Mouse (Mus musculus): ENCODE data around the gene Foxp1. TPM values are rescaled to one million over a fixed set of nuclear protein-coding genes. Genes with fewer than 3 reads are reported as not detected.
A peak's percentile ranks its signal among the peaks of the same experiment; 100 is the strongest.

Gene Foxp1
- polyA plus RNA-seq, 1 experiment from 2014 or later: 52.4 TPM

- Histone ChIP-seq H3K4me2 (ENCODE audit: low read depth, low read length) (peak overlapping the region; percentile 99), H3K27ac (ENCODE audit: low read depth, low read length) (peak overlapping the region; percentile 100), H3K4me1 (ENCODE audit: control insufficient read depth, insufficient read depth, low read length) (peaks cover 3% of the 10 kb centered on the region), H3K9me3 (ENCODE audit: control insufficient read depth, low read length) (no peaks in the 10 kb centered on the region), H3K9ac (replicated peaks; ENCODE audit: low read depth, low read length) (peak overlapping the region; percentile 96), H3K4me3 (ENCODE audit: low read depth, low read length) (peak overlapping the region; percentile 72), H3K27me3 (ENCODE audit: control insufficient read depth, insufficient read depth, low read length) (no peaks in the 10 kb centered on the region), H3K36me3 (ENCODE audit: control insufficient read depth, insufficient read depth, low read length) (no peaks in the 10 kb centered on the region)
- ATAC-seq (ENCODE audit: low read depth): peak; percentile 48; the same call in 1 of the 2 replicates
- 0% methylated on average over 22 of the region's 22 CpGs for WGBS
Observed at GRCm38 (mm10) chr6:99523109-99523632, 650 bp upstream of the Foxp1 start.

GRCm38 (mm10) chr6:99521641-99522358 lies 721 bp downstream of the Foxp1 start:
- no peaks in the 10 kb centered on the region for H3K9me3 ChIP-seq (ENCODE audit: control insufficient read depth, low read length)
- H3K27me3 ChIP-seq (ENCODE audit: control insufficient read depth, insufficient read depth, low read length): no peaks in the 10 kb centered on the region
- peak overlapping the region; percentile 99 for H3K4me2 ChIP-seq (ENCODE audit: low read depth, low read length)
- ATAC-seq (ENCODE audit: low read depth): peak; percentile 41
- H3K9ac ChIP-seq (replicated peaks; ENCODE audit: low read depth, low read length): peak overlapping the region; percentile 96
- H3K4me3 ChIP-seq (ENCODE audit: low read depth, low read length): peak overlapping the region; percentile 72
- H3K4me1 ChIP-seq (ENCODE audit: control insufficient read depth, insufficient read depth, low read length): peaks cover 3% of the 10 kb centered on the region
- under 1% methylated on average over 64 of the region's 64 CpGs for WGBS
- no peaks in the 10 kb centered on the region for H3K36me3 ChIP-seq (ENCODE audit: control insufficient read depth, insufficient read depth, low read length)
- peak overlapping the region; percentile 100 for H3K27ac ChIP-seq (ENCODE audit: low read depth, low read length)

GRCm38 (mm10) chr6:99521038-99521640 lies 1.4 kb downstream of the Foxp1 start:
- 1% methylated on average over 42 of the region's 54 CpGs for WGBS
- Histone ChIP-seq H3K36me3 (ENCODE audit: control insufficient read depth, insufficient read depth, low read length) (no peaks in the 10 kb centered on the region), H3K9ac (replicated peaks; ENCODE audit: low read depth, low read length) (peak overlapping the region; percentile 96), H3K4me3 (ENCODE audit: low read depth, low read length) (peak overlapping the region; percentile 72), H3K27me3 (ENCODE audit: control insufficient read depth, insufficient read depth, low read length) (no peaks in the 10 kb centered on the region), H3K9me3 (ENCODE audit: control insufficient read depth, low read length) (no peaks in the 10 kb centered on the region), H3K4me2 (ENCODE audit: low read depth, low read length) (peak overlapping the region; percentile 99), H3K27ac (ENCODE audit: low read depth, low read length) (peak overlapping the region; percentile 100), H3K4me1 (ENCODE audit: control insufficient read depth, insufficient read depth, low read length) (peaks cover 3% of the 10 kb centered on the region)
- ATAC-seq (ENCODE audit: low read depth): peak; percentile 39; the same call in 1 of the 2 replicates

GRCm38 (mm10) chr6:99520676-99521037 lies 1.9 kb downstream of the Foxp1 start:
- peak overlapping the region; percentile 100 for H3K27ac ChIP-seq (ENCODE audit: low read depth, low read length)
- H3K4me2 ChIP-seq (ENCODE audit: low read depth, low read length): peak overlapping the region; percentile 99
- H3K4me3 ChIP-seq (ENCODE audit: low read depth, low read length): peak overlapping the region; percentile 72
- 0% methylated on average over 25 of the region's 27 CpGs for WGBS
- ATAC-seq (ENCODE audit: low read depth): no peak; the same call in 1 of the 2 replicates
- no peaks in the 10 kb centered on the region for H3K27me3 ChIP-seq (ENCODE audit: control insufficient read depth, insufficient read depth, low read length)
- no peaks in the 10 kb centered on the region for H3K9me3 ChIP-seq (ENCODE audit: control insufficient read depth, low read length)
- peaks cover 3% of the 10 kb centered on the region for H3K4me1 ChIP-seq (ENCODE audit: control insufficient read depth, insufficient read depth, low read length)
- H3K9ac ChIP-seq (replicated peaks; ENCODE audit: low read depth, low read length): peak overlapping the region; percentile 96
- no peaks in the 10 kb centered on the region for H3K36me3 ChIP-seq (ENCODE audit: control insufficient read depth, insufficient read depth, low read length)

- H3K36me3 ChIP-seq (ENCODE audit: control insufficient read depth, insufficient read depth, low read length): no peaks in the 10 kb centered on the region
- H3K4me3 ChIP-seq (ENCODE audit: low read depth, low read length): peak overlapping the region; percentile 72
- no peaks in the 10 kb centered on the region for H3K9me3 ChIP-seq (ENCODE audit: control insufficient read depth, low read length)
- peaks cover 3% of the 10 kb centered on the region for H3K4me1 ChIP-seq (ENCODE audit: control insufficient read depth, insufficient read depth, low read length)
- H3K4me2 ChIP-seq (ENCODE audit: low read depth, low read length): peak overlapping the region; percentile 99
- 2% methylated on average over 37 of the region's 38 CpGs for WGBS
- H3K9ac ChIP-seq (replicated peaks; ENCODE audit: low read depth, low read length): peak overlapping the region; percentile 96
- H3K27me3 ChIP-seq (ENCODE audit: control insufficient read depth, insufficient read depth, low read length): no peaks in the 10 kb centered on the region
- ATAC-seq (ENCODE audit: low read depth): no peak
- H3K27ac ChIP-seq (ENCODE audit: low read depth, low read length): peak overlapping the region; percentile 100
Observed at GRCm38 (mm10) chr6:99519806-99520675, 2.5 kb downstream of the Foxp1 start.

- Histone ChIP-seq H3K36me3 (ENCODE audit: control insufficient read depth, insufficient read depth, low read length) (no peaks in the 10 kb centered on the region), H3K27me3 (ENCODE audit: control insufficient read depth, insufficient read depth, low read length) (no peaks in the 10 kb centered on the region), H3K4me2 (ENCODE audit: low read depth, low read length) (peak overlapping the region; percentile 12; the same call in 1 of the 2 replicates), H3K27ac (ENCODE audit: low read depth, low read length) (no peak overlapping the region), H3K9me3 (ENCODE audit: control insufficient read depth, low read length) (no peaks in the 10 kb centered on the region), H3K9ac (replicated peaks; ENCODE audit: low read depth, low read length) (no peak overlapping the region), H3K4me1 (ENCODE audit: control insufficient read depth, insufficient read depth, low read length) (peaks cover 3% of the 10 kb centered on the region), H3K4me3 (ENCODE audit: low read depth, low read length) (no peak overlapping the region)
- WGBS: 20% methylated on average over 4 of the region's 4 CpGs
- ATAC-seq (ENCODE audit: low read depth): no peak
Observed at GRCm38 (mm10) chr6:99519052-99519451, 3.5 kb downstream of the Foxp1 start.

- H3K36me3 ChIP-seq (ENCODE audit: control insufficient read depth, insufficient read depth, low read length): no peaks in the 10 kb centered on the region
- H3K27me3 ChIP-seq (ENCODE audit: control insufficient read depth, insufficient read depth, low read length): no peaks in the 10 kb centered on the region
- 86% methylated on average over 7 of the region's 7 CpGs for WGBS
- H3K9me3 ChIP-seq (ENCODE audit: control insufficient read depth, low read length): no peaks in the 10 kb centered on the region
- no peak overlapping the region for H3K27ac ChIP-seq (ENCODE audit: low read depth, low read length)
- no peaks in the 10 kb centered on the region for H3K4me1 ChIP-seq (ENCODE audit: control insufficient read depth, insufficient read depth, low read length)
- H3K4me3 ChIP-seq (ENCODE audit: low read depth, low read length): no peak overlapping the region
- no peak for ATAC-seq (ENCODE audit: low read depth)
- no peak overlapping the region for H3K4me2 ChIP-seq (ENCODE audit: low read depth, low read length)
- H3K9ac ChIP-seq (replicated peaks; ENCODE audit: low read depth, low read length): no peak overlapping the region
Observed at GRCm38 (mm10) chr6:99515667-99516199, 6.8 kb downstream of the Foxp1 start.

- Histone ChIP-seq H3K4me3 (ENCODE audit: low read depth, low read length) (no peak overlapping the region), H3K27me3 (ENCODE audit: control insufficient read depth, insufficient read depth, low read length) (no peaks in the 10 kb centered on the region), H3K9me3 (ENCODE audit: control insufficient read depth, low read length) (no peaks in the 10 kb centered on the region), H3K4me2 (ENCODE audit: low read depth, low read length) (no peak overlapping the region), H3K9ac (replicated peaks; ENCODE audit: low read depth, low read length) (no peak overlapping the region), H3K36me3 (ENCODE audit: control insufficient read depth, insufficient read depth, low read length) (no peaks in the 10 kb centered on the region), H3K4me1 (ENCODE audit: control insufficient read depth, insufficient read depth, low read length) (no peaks in the 10 kb centered on the region), H3K27ac (ENCODE audit: low read depth, low read length) (no peak overlapping the region)
- ATAC-seq (ENCODE audit: low read depth): no peak
- 61% methylated on average over 6 of the region's 6 CpGs for WGBS
Observed at GRCm38 (mm10) chr6:99511862-99512261, 10.7 kb downstream of the Foxp1 start.
